Mouse (Mus musculus) E14TG2a.4 (cell line): ENCODE data around the gene Gde1.

ENCODE experiments used
- CTCF ChIP-seq: conservative IDR thresholded peaks from 2 replicates; pipeline ENCODE4 v1.5.1; 2014; ENCODE audit warnings: low read length
- NANOG ChIP-seq: IDR thresholded peaks from 2 replicates; pipeline ENCODE4 v1.6.1; 2014; ENCODE audit warnings: borderline replicate concordance, low read length, mixed read lengths
- POU5F1 ChIP-seq: IDR thresholded peaks from 2 replicates; pipeline ENCODE4 v1.6.1; 2014; ENCODE audit warnings: low read length, borderline replicate concordance

- TF ChIP-seq CTCF = no peak
- TF ChIP-seq NANOG = no peak
- TF ChIP-seq POU5F1 = no peak
These were observed 9.3 kb upstream of the Gde1 start for GRCm38 (mm10) chr7:118714873-118715272.
